Mouse (Mus musculus) liver, embryonic 12.5 days (tissue): ENCODE measurements around the gene 9330161L09Rik. TPM values are rescaled to one million over a fixed set of nuclear protein-coding genes. Genes with fewer than 3 reads are reported as not detected.
"Not testable (repeated sequence)": the region's sequence is repeated elsewhere in the genome, so short reads cannot be mapped to it uniquely, and the experiment has no call there.

Experiments
- ATAC-seq: fragments of 200-750 bp; cut with Nextera tagmentation; 2 replicates; pipeline ENCODE4 v1.8.0; 2017; ENCODE audit warnings: moderate number of reproducible peaks, mild to moderate bottlenecking, moderate library complexity
- H3K27ac ChIP-seq: fragments of 300-500 bp; sonication (generic); 2 replicates; pipeline ENCODE4 v1.5.1; 2016; ENCODE audit warnings: mild to moderate bottlenecking
- H3K27me3 ChIP-seq: fragments of 300-500 bp; sonication (generic); replicated peaks from 2 replicates; pipeline ENCODE4 v1.6.1; 2016; ENCODE audit warnings: mild to moderate bottlenecking, moderate library complexity
- H3K36me3 ChIP-seq: fragments of 300-500 bp; sonication (generic); 2 replicates; pipeline ENCODE4 v1.6.1; 2016; ENCODE audit warnings: mild to moderate bottlenecking, moderate library complexity
- H3K4me1 ChIP-seq: fragments of 300-500 bp; sonication (generic); 2 replicates; pipeline ENCODE4 v1.6.1; 2016
- H3K4me2 ChIP-seq: fragments of 300-500 bp; sonication (generic); 2 replicates; pipeline ENCODE4 v1.6.1; 2016; ENCODE audit warnings: mild to moderate bottlenecking, moderate library complexity
- H3K4me3 ChIP-seq: fragments of 300-500 bp; sonication (generic); 2 replicates; pipeline ENCODE4 v1.5.1; 2016; ENCODE audit warnings: mild to moderate bottlenecking, moderate library complexity
- H3K9ac ChIP-seq: fragments of 300-500 bp; sonication (generic); 2 replicates; pipeline ENCODE4 v1.6.1; 2016; ENCODE audit warnings: mild to moderate bottlenecking, moderate library complexity
- H3K9me3 ChIP-seq: fragments of 300-500 bp; sonication (generic); replicated peaks from 2 replicates; pipeline ENCODE4 v1.6.1; 2016; ENCODE audit warnings: mild to moderate bottlenecking, moderate library complexity
- WGBS: fragments of 180-500 bp; shearing (Covaris S2); methylation state at CpG from one replicate; pipeline ENCODE4 v1.1.7; 2016; ENCODE audit not compliant: insufficient replicate concordance; 5-methylcytosine and 5-hydroxymethylcytosine counted together
- polyA plus RNA-seq: library from polyadenylated mRNA; unstranded; fragments of >200 nt; fragmentation: Nextera tagmentation; extraction: Ambion mirVana; gene quantifications from 2 replicates; pipeline ENCODE4 v1.2.1, GENCODE M21; 2016

The 9330161L09Rik gene
- polyA plus RNA-seq, result 0.18 and 0.24 TPM in 2 replicates

- 90% methylated on average over 4 of the region's 4 CpGs for WGBS
These were observed at the start of gene 9330161L09Rik for GRCm38 (mm10) chr12:103407720-103408119. Gene 9330161L09Rik (minus strand): TSS chr12:103407820.

GRCm38 (mm10) chr12:103457140-103457539 is 49.5 kb upstream of the 9330161L09Rik start, which contains the start of gene Ifi27l2b:
Gene Ifi27l2b (minus strand): TSS chr12:103457223.
- H3K9ac ChIP-seq, result no peak within 1 kb of the TSS
- H3K4me2 ChIP-seq, result no peak within 1 kb of the TSS
- no peaks in the 10 kb centered on the region for H3K27me3 ChIP-seq
- no peak within 1 kb of the TSS for H3K27ac ChIP-seq
- H3K9me3 ChIP-seq, result no peaks in the 10 kb centered on the region
- H3K4me1 ChIP-seq, result no peaks in the 10 kb centered on the region
- H3K4me3 ChIP-seq, result no peak within 1 kb of the TSS
- H3K36me3 ChIP-seq, result no peaks in the 10 kb centered on the region
- ATAC-seq, result no peak
- WGBS, result 54% methylated on average over 3 of the region's 3 CpGs

More at GRCm38 (mm10) chr12:103407720-103408119, at the start of gene 9330161L09Rik:
- Histone ChIP-seq H3K27ac (no peak within 1 kb of the TSS), H3K9ac (no peak within 1 kb of the TSS; the same call in 1 of the 2 replicates), H3K36me3 (peaks cover 100% of the 10 kb centered on the region), H3K4me1 (peaks cover 4% of the 10 kb centered on the region; the same call in 1 of the 2 replicates), H3K27me3 (no peaks in the 10 kb centered on the region), H3K9me3 (no peaks in the 10 kb centered on the region), H3K4me2 (no peak within 1 kb of the TSS), H3K4me3 (no peak within 1 kb of the TSS)
- ATAC-seq, result no peak

GRCm38 (mm10) chr12:103456727-103457126 is 49.1 kb upstream of the 9330161L09Rik start:
- not testable (repeated sequence) for H3K27ac ChIP-seq, H3K9ac ChIP-seq, H3K36me3 ChIP-seq, H3K9me3 ChIP-seq, H3K27me3 ChIP-seq, H3K4me3 ChIP-seq, ATAC-seq, H3K4me2 ChIP-seq, H3K4me1 ChIP-seq
- no CpG with 5 or more reads among the region's 1 CpGs for WGBS

- Histone ChIP-seq H3K9ac (no peak overlapping the region), H3K27me3 (no peaks in the 10 kb centered on the region)
These were observed 45.7 kb upstream of the 9330161L09Rik start for GRCm38 (mm10) chr12:103453361-103453760.

GRCm38 (mm10) chr12:103445060-103445459 is 37.4 kb upstream of the 9330161L09Rik start:
- H3K4me1 ChIP-seq, result no peaks in the 10 kb centered on the region
- ATAC-seq, result no peak
- no peak overlapping the region for H3K4me3 ChIP-seq
- H3K27me3 ChIP-seq, result no peaks in the 10 kb centered on the region
- H3K9me3 ChIP-seq, result no peaks in the 10 kb centered on the region
- no peak overlapping the region for H3K4me2 ChIP-seq
- H3K9ac ChIP-seq, result no peak overlapping the region
- WGBS, result 57% methylated on average over 3 of the region's 3 CpGs
- no peak overlapping the region for H3K27ac ChIP-seq
- H3K36me3 ChIP-seq, result no peaks in the 10 kb centered on the region

More at GRCm38 (mm10) chr12:103453361-103453760, 45.7 kb upstream of the 9330161L09Rik start:
- Histone ChIP-seq H3K36me3 (no peaks in the 10 kb centered on the region), H3K27ac (no peak overlapping the region), H3K9me3 (no peaks in the 10 kb centered on the region), H3K4me2 (no peak overlapping the region), H3K4me1 (no peaks in the 10 kb centered on the region), H3K4me3 (no peak overlapping the region)
- no peak for ATAC-seq

- not testable (repeated sequence) for H3K4me1 ChIP-seq, H3K27ac ChIP-seq, H3K4me2 ChIP-seq, H3K9me3 ChIP-seq, H3K27me3 ChIP-seq, ATAC-seq, H3K9ac ChIP-seq, H3K36me3 ChIP-seq, H3K4me3 ChIP-seq
- WGBS, result 22% methylated on average over 6 of the region's 7 CpGs
These were observed 36.6 kb upstream of the 9330161L09Rik start for GRCm38 (mm10) chr12:103444261-103444660.

- H3K27me3 ChIP-seq, result no peaks in the 10 kb centered on the region
- no peak for ATAC-seq
- no peaks in the 10 kb centered on the region for H3K36me3 ChIP-seq
- H3K4me1 ChIP-seq, result no peaks in the 10 kb centered on the region
- no peak within 1 kb of the TSS for H3K4me3 ChIP-seq
- no peak within 1 kb of the TSS for H3K9ac ChIP-seq
- 34% methylated on average over 3 of the region's 3 CpGs for WGBS
- no peak within 1 kb of the TSS for H3K4me2 ChIP-seq
- H3K27ac ChIP-seq, result no peak within 1 kb of the TSS
- no peaks in the 10 kb centered on the region for H3K9me3 ChIP-seq
These were observed 35.9 kb upstream of the 9330161L09Rik start, which contains the start of gene Ifi27l2a for GRCm38 (mm10) chr12:103443524-103443923. Gene Ifi27l2a (minus strand): TSS chr12:103443680.

GRCm38 (mm10) chr12:103437601-103438000 is 30.0 kb upstream of the 9330161L09Rik start:
- Histone ChIP-seq H3K9me3 (no peaks in the 10 kb centered on the region), H3K27me3 (no peaks in the 10 kb centered on the region), H3K27ac (no peak overlapping the region), H3K36me3 (no peaks in the 10 kb centered on the region), H3K4me2 (no peak overlapping the region), H3K4me3 (no peak overlapping the region), H3K4me1 (no peaks in the 10 kb centered on the region), H3K9ac (no peak overlapping the region)
- WGBS, result 86% methylated on average over 1 of the region's 1 CpGs
- ATAC-seq, result no peak

GRCm38 (mm10) chr12:103434861-103435260 is 27.2 kb upstream of the 9330161L09Rik start:
- Histone ChIP-seq H3K9ac (no peak overlapping the region), H3K4me1 (no peaks in the 10 kb centered on the region), H3K9me3 (no peaks in the 10 kb centered on the region), H3K4me3 (no peak overlapping the region), H3K27ac (no peak overlapping the region), H3K27me3 (no peaks in the 10 kb centered on the region), H3K36me3 (no peaks in the 10 kb centered on the region), H3K4me2 (0 out of 2 replicates have a peak overlapping the region, but pooled peaks have one; percentile 22)
- ATAC-seq, result no peak

GRCm38 (mm10) chr12:103433986-103434731 is 26.5 kb upstream of the 9330161L09Rik start, which contains the start of gene Ifi27:
Gene Ifi27 (plus strand): TSS chr12:103434211.
- Histone ChIP-seq H3K4me2 (peak within 1 kb of the TSS; percentile 22), H3K4me1 (no peaks in the 10 kb centered on the region), H3K4me3 (no peak within 1 kb of the TSS), H3K27me3 (no peaks in the 10 kb centered on the region), H3K9me3 (no peaks in the 10 kb centered on the region), H3K27ac (no peak within 1 kb of the TSS), H3K9ac (no peak within 1 kb of the TSS), H3K36me3 (no peaks in the 10 kb centered on the region)
- ATAC-seq, result peak; percentile 77
- WGBS, result 47% methylated on average over 8 of the region's 8 CpGs

- 77% methylated on average over 2 of the region's 2 CpGs for WGBS
- H3K27ac ChIP-seq, result no peak overlapping the region
These were observed 25.8 kb upstream of the 9330161L09Rik start for GRCm38 (mm10) chr12:103433430-103433829.

GRCm38 (mm10) chr12:103426710-103427109 is 19.1 kb upstream of the 9330161L09Rik start:
- Histone ChIP-seq H3K9ac (no peak overlapping the region), H3K27ac (no peak overlapping the region), H3K4me1 (peaks cover 31% of the 10 kb centered on the region), H3K27me3 (no peaks in the 10 kb centered on the region), H3K9me3 (0 out of 2 replicates have a peak, but pooled peaks cover 4% of the 10 kb centered on the region), H3K4me2 (no peak overlapping the region), H3K36me3 (peaks cover 24% of the 10 kb centered on the region), H3K4me3 (no peak overlapping the region)
- ATAC-seq, result no peak
- WGBS, result 80% methylated on average over 7 of the region's 7 CpGs

More at GRCm38 (mm10) chr12:103433430-103433829, 25.8 kb upstream of the 9330161L09Rik start:
- no peaks in the 10 kb centered on the region for H3K4me1 ChIP-seq
- no peak overlapping the region for H3K9ac ChIP-seq
- H3K36me3 ChIP-seq, result no peaks in the 10 kb centered on the region
- no peak for ATAC-seq
- no peak overlapping the region for H3K4me3 ChIP-seq
- H3K9me3 ChIP-seq, result no peaks in the 10 kb centered on the region
- no peaks in the 10 kb centered on the region for H3K27me3 ChIP-seq
- H3K4me2 ChIP-seq, result no peak overlapping the region
